Mouse (Mus musculus) CH12.LX (cell line): ENCODE results near the gene Bcor. TPM values are rescaled to one million over a fixed set of nuclear protein-coding genes. Genes with fewer than 3 reads are reported as not detected.

Experiments
- DNase-seq: peaks from one replicate; pipeline ENCODE4 v3.0.0-alpha.2; 2013; ENCODE audit errors: extremely low read depth
- H3K27ac ChIP-seq: 2 replicates; pipeline ENCODE4 v1.5.1; 2012; ENCODE audit warnings: low read depth, mild to moderate bottlenecking, control low read depth, moderate library complexity; ENCODE audit not compliant: insufficient read depth
- H3K27me3 ChIP-seq: replicated peaks from 2 replicates; pipeline ENCODE3; 2012; ENCODE audit warnings: inconsistent platforms
- H3K36me3 ChIP-seq, 2 experiments: replicated peaks in 1 of 2; 2 replicates each; pipeline versions ENCODE3 to v1.6.1; 2012; ENCODE audit warnings: inconsistent platforms in 1 of 2, low read length in 1 of 2, mild to moderate bottlenecking in 1 of 2, mixed read lengths in 1 of 2, moderate library complexity in 1 of 2; ENCODE audit not compliant: control insufficient read depth in 1 of 2, insufficient read depth in 1 of 2
- H3K4me1 ChIP-seq, 2 experiments: 2 replicates each; pipeline ENCODE4 v1.6.1; 2012; ENCODE audit warnings: inconsistent platforms in 1 of 2, moderate library complexity in 1 of 2; ENCODE audit not compliant: insufficient read depth in 2 of 2, control insufficient read depth in 1 of 2
- H3K4me2 ChIP-seq: 2 replicates; pipeline ENCODE4 v1.6.1; 2012; ENCODE audit warnings: low read depth, mild to moderate bottlenecking, control low read depth; ENCODE audit not compliant: poor library complexity, insufficient read depth, severe bottlenecking
- H3K4me3 ChIP-seq, 3 experiments: fragments of 150-350 bp in 1 of 3; sonication (generic) in 1 of 3; replicated peaks in 1 of 3; 2 replicates each; pipeline versions ENCODE3 to v1.5.1; 2011 to 2012; ENCODE audit warnings: low read depth in 2 of 3, low read length in 2 of 3, mild to moderate bottlenecking in 2 of 3, moderate library complexity in 2 of 3, control low read depth in 1 of 3, improper control_type of control experiment in 1 of 3, inconsistent platforms in 1 of 3, mixed read lengths in 1 of 3; ENCODE audit not compliant: poor library complexity in 1 of 3
- H3K79me2 ChIP-seq: replicated peaks from 2 replicates; pipeline ENCODE4 v1.6.1; 2012; ENCODE audit warnings: mild to moderate bottlenecking, moderate library complexity; ENCODE audit not compliant: control insufficient read depth, poor library complexity, insufficient read depth, severe bottlenecking; ENCODE audit errors: extremely low read depth
- H3K9ac ChIP-seq: 2 replicates; pipeline ENCODE4 v1.6.1; 2012; ENCODE audit warnings: low read depth, mild to moderate bottlenecking, control low read depth, moderate library complexity; ENCODE audit not compliant: insufficient read depth
- H3K9me3 ChIP-seq: replicated peaks from 2 replicates; pipeline ENCODE3; 2012; ENCODE audit warnings: low read length, inconsistent platforms, mixed read lengths
- BHLHE40 ChIP-seq: IDR thresholded peaks from 2 replicates; pipeline ENCODE4 v1.6.1; 2011; ENCODE audit warnings: mild to moderate bottlenecking, low read depth, low read length, improper control_type of control experiment
- CTCF ChIP-seq, 2 experiments: IDR thresholded peaks in 1 of 2; conservative IDR thresholded peaks in 1 of 2; 2 replicates each; pipeline ENCODE4 v1.5.1; 2011 to 2012; ENCODE audit warnings: low read depth in 2 of 2, low read length in 2 of 2, improper control_type of control experiment in 1 of 2, inconsistent platforms in 1 of 2, mild to moderate bottlenecking in 1 of 2, moderate library complexity in 1 of 2
- ETS1 ChIP-seq: conservative IDR thresholded peaks from 2 replicates; pipeline ENCODE4 v1.6.1; 2012; ENCODE audit warnings: low read depth, mild to moderate bottlenecking, inconsistent platforms, low read length, improper control_type of control experiment, moderate library complexity
- HCFC1 ChIP-seq: IDR thresholded peaks from 2 replicates; pipeline ENCODE4 v1.6.1; 2012; ENCODE audit warnings: low read depth, mild to moderate bottlenecking, inconsistent platforms, low read length, improper control_type of control experiment
- MAX ChIP-seq: IDR thresholded peaks from 2 replicates; pipeline ENCODE4 v1.6.1; 2011; ENCODE audit warnings: low read length, improper control_type of control experiment
- MAZ ChIP-seq: IDR thresholded peaks from 2 replicates; pipeline ENCODE4 v1.6.1; 2012; ENCODE audit warnings: low read depth, mild to moderate bottlenecking, inconsistent platforms, low read length, improper control_type of control experiment, moderate library complexity
- MEF2A ChIP-seq: IDR thresholded peaks from 2 replicates; pipeline ENCODE4 v1.6.1; 2014; ENCODE audit warnings: low read depth, mild to moderate bottlenecking, inconsistent platforms, low read length, improper control_type of control experiment, borderline replicate concordance
- MXI1 ChIP-seq: IDR thresholded peaks from 2 replicates; pipeline ENCODE4 v1.6.1; 2011; ENCODE audit warnings: mild to moderate bottlenecking, low read depth, low read length, improper control_type of control experiment
- POLR2A ChIP-seq: IDR thresholded peaks from 2 replicates; pipeline ENCODE4 v1.6.1; 2011; ENCODE audit warnings: low read depth, mild to moderate bottlenecking, improper control_type of control experiment, low read length
- TCF12 ChIP-seq: IDR thresholded peaks from 2 replicates; pipeline ENCODE4 v1.6.1; 2014; ENCODE audit warnings: low read depth, mild to moderate bottlenecking, inconsistent platforms, low read length, improper control_type of control experiment
- UBTF ChIP-seq: IDR thresholded peaks from 2 replicates; pipeline ENCODE4 v1.6.1; 2012; ENCODE audit warnings: low read depth, mild to moderate bottlenecking, inconsistent platforms, low read length, improper control_type of control experiment, moderate library complexity
- dilution Hi-C: fragments of 300-500 bp; cut with MboI; formaldehyde crosslinking; loops from 2 replicates; pipeline ENCODE4 v1.14.3; 2020; ENCODE audit warnings: low sequenced_read_pairs; ENCODE audit not compliant: extremely low pct_unique_long_range_greater_than_20kb, extremely low pct_ligation_motif_present
- in situ Hi-C: fragments of 300-500 bp; cut with MboI; formaldehyde crosslinking; loops from 3 replicates; pipeline ENCODE4 v1.14.3; 2019; ENCODE audit warnings: low sequenced_read_pairs, low pct_ligation_motif_present, low pct_unique_long_range_greater_than_20kb, mixed read lengths
- polyA plus RNA-seq: library from polyadenylated mRNA; unstranded; fragments of >175 nt; gene quantifications from 2 replicates; pipeline ENCODE4 v1.2.1, GENCODE M21; 2012; ENCODE audit warnings: low read depth; ENCODE audit not compliant: insufficient read length
- total RNA-seq, 2 experiments: library from RNA; depleted of rRNA; stranded (reverse); fragments of 300-350 nt in 1 of 2; fragments of >200 nt in 1 of 2; gene quantifications; 2 replicates each; pipeline ENCODE4 v1.2.3; 2012 to 2014

The Bcor gene
- total and polyA plus RNA-seq, 3 experiments: 14.3 to 41.1 (median 33.8) TPM

GRCm38 (mm10) chrX:12079309-12080094, 80.7 kb downstream of the Bcor start:
- Histone ChIP-seq H3K36me3 (peaks cover 0 to 8% of the 10 kb centered on the region in 2 experiments), H3K79me2 (peaks cover 58% of the 10 kb centered on the region), H3K27me3 (no peaks in the 10 kb centered on the region), H3K9ac (peak overlapping the region; percentile 75), H3K4me1 (peaks cover 5 to 24% of the 10 kb centered on the region in 2 experiments), H3K4me3 (peak overlapping the region; percentile 50 to 96 (median 61)), H3K4me2 (no peak overlapping the region), H3K9me3 (no peaks in the 10 kb centered on the region), H3K27ac (peak overlapping the region; percentile 94)
- dilution Hi-C loops: no loop called here
- TF ChIP-seq MAX: no peak
- TF ChIP-seq MEF2A: 0 out of 2 replicates have a peak, but pooled peaks have one; percentile 14
- peak; percentile 10; the same call in 1 of the 2 replicates for TF ChIP-seq ETS1
- TF ChIP-seq POLR2A: 0 out of 2 replicates have a peak, but pooled peaks have one; percentile 13
- 0 out of 2 replicates have a peak, but pooled peaks have one; percentile 20 for TF ChIP-seq MAZ
- peak; percentile 66; the same call in 1 of the 2 replicates for TF ChIP-seq MXI1
- TF ChIP-seq TCF12: 0 out of 2 replicates have a peak, but pooled peaks have one; percentile 6
- TF ChIP-seq HCFC1: no peak
- peak; percentile 39 for DNase-seq
- in situ Hi-C loops: no loop called here

DNA sequence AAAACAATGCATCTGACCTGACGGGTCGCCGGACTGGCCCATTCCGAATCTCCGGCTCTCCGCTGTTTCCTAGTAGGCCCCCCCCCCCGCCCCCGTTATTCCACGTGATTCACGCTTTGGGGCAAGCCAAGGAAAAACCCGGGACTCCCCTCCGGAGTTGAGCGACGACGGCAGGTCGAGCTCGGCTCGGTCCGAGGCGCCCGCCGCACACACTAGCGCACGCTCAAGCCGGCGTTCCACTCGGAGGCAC, 81.2 kb downstream of the Bcor start:
- Histone ChIP-seq H3K4me1 (peaks cover 5 to 24% of the 10 kb centered on the region in 2 experiments), H3K4me3 (peak overlapping the region; percentile 51 to 96 (median 61)), H3K27me3 (no peaks in the 10 kb centered on the region), H3K36me3 (peaks cover 0 to 8% of the 10 kb centered on the region in 2 experiments), H3K27ac (peak overlapping the region; percentile 94), H3K9ac (peak overlapping the region; percentile 75), H3K9me3 (no peaks in the 10 kb centered on the region), H3K79me2 (peaks cover 62% of the 10 kb centered on the region), H3K4me2 (no peak overlapping the region)
- in situ Hi-C loops: no loop called here
- no peak for DNase-seq
- dilution Hi-C loops: no loop called here
- TF ChIP-seq CTCF (conservative IDR thresholded peaks at IDR 0.05 in 1 of 2, IDR thresholded peaks at IDR 0.05 in 1 of 2; ENCODE audit: low read depth in 2 of 2, low read length in 2 of 2): no peak
- TF ChIP-seq UBTF: 0 out of 2 replicates have a peak, but pooled peaks have one; percentile 71
- 0 out of 2 replicates have a peak, but pooled peaks have one; percentile 34 for TF ChIP-seq BHLHE40
